Mouse (Mus musculus): Measurements from ENCODE around the gene Amz1. TPM values are rescaled to one million over a fixed set of nuclear protein-coding genes. Genes with fewer than 3 reads are reported as not detected.
A peak's percentile ranks its signal among the peaks of the same experiment; 100 is the strongest.

The Amz1 gene
- total RNA-seq, 2 experiments from 2014 or later = 0.29 TPM; not detected in 1

GRCm38 (mm10) chr5:140726062-140726839, 2.3 kb downstream of the Amz1 start:
- no peak for DNase-seq

GRCm38 (mm10) chr5:140726946-140727740, 3.2 kb downstream of the Amz1 start:
- DNase-seq = no peak

- no peak for DNase-seq
These were observed 7.3 kb downstream of the Amz1 start for GRCm38 (mm10) chr5:140731040-140731797.

GRCm38 (mm10) chr5:140732195-140732594, 8.3 kb downstream of the Amz1 start:
- no peak for DNase-seq

GRCm38 (mm10) chr5:140733336-140733735, 9.4 kb downstream of the Amz1 start:
- DNase-seq = no peak

- DNase-seq = no peak
These were observed 11.4 kb downstream of the Amz1 start for GRCm38 (mm10) chr5:140735297-140735696.

- no peak for DNase-seq
These were observed 12.2 kb downstream of the Amz1 start for GRCm38 (mm10) chr5:140736166-140736565.

- no peak for DNase-seq
These were observed 15.9 kb downstream of the Amz1 start for GRCm38 (mm10) chr5:140739813-140740212.

- DNase-seq = no peak
These were observed 17.1 kb downstream of the Amz1 start for GRCm38 (mm10) chr5:140741040-140741439.

GRCm38 (mm10) chr5:140741877-140742276, 17.9 kb downstream of the Amz1 start:
- no peak for DNase-seq

GRCm38 (mm10) chr5:140743706-140744131, 19.8 kb downstream of the Amz1 start:
- no peak for DNase-seq

GRCm38 (mm10) chr5:140748425-140748824, 24.5 kb downstream of the Amz1 start:
- DNase-seq = no peak

GRCm38 (mm10) chr5:140749062-140749875, 25.3 kb downstream of the Amz1 start:
- DNase-seq = peak; percentile 53

GRCm38 (mm10) chr5:140750925-140751324, 27.0 kb downstream of the Amz1 start:
- no peak for DNase-seq

GRCm38 (mm10) chr5:140752041-140752440, 28.1 kb downstream of the Amz1 start:
- no peak for DNase-seq

GRCm38 (mm10) chr5:140752639-140753038, 28.7 kb downstream of the Amz1 start:
- DNase-seq = no peak

- no peak for DNase-seq
These were observed 29.3 kb downstream of the Amz1 start for GRCm38 (mm10) chr5:140753223-140753622.

GRCm38 (mm10) chr5:140758864-140759263, 34.9 kb downstream of the Amz1 start:
- no peak for DNase-seq

- DNase-seq = no peak
These were observed 38.6 kb downstream of the Amz1 start for GRCm38 (mm10) chr5:140762540-140762939.

- no peak for DNase-seq
These were observed 41.1 kb downstream of the Amz1 start for GRCm38 (mm10) chr5:140764921-140765613.

GRCm38 (mm10) chr5:140766566-140766965, 42.6 kb downstream of the Amz1 start:
- no peak for DNase-seq
